Mouse (Mus musculus): ENCODE results near the gene Plin2.

Gene Plin2

GRCm38 (mm10) chr4:86669780-86670201 is at the start of gene Plin2:
Gene Plin2, minus strand, starts transcription at chr4:86670060.
- no peak for DNase-seq (ENCODE audit: low read depth, low spot score)

- no peak for DNase-seq (ENCODE audit: low read depth, low spot score)
Measured at GRCm38 (mm10) chr4:86718878-86719577, 49.2 kb upstream of the Plin2 start.

GRCm38 (mm10) chr4:86717176-86717575 is 47.3 kb upstream of the Plin2 start:
- DNase-seq (ENCODE audit: low read depth, low spot score): no peak

GRCm38 (mm10) chr4:86715341-86715740 is 45.5 kb upstream of the Plin2 start:
- DNase-seq (ENCODE audit: low read depth, low spot score): no peak

- DNase-seq (ENCODE audit: low read depth, low spot score): no peak
Measured at GRCm38 (mm10) chr4:86713518-86713917, 43.7 kb upstream of the Plin2 start.

- no peak for DNase-seq (ENCODE audit: low read depth, low spot score)
Measured at GRCm38 (mm10) chr4:86712751-86713195, 42.9 kb upstream of the Plin2 start.

- DNase-seq (ENCODE audit: low read depth, low spot score): no peak
Measured at GRCm38 (mm10) chr4:86710666-86711215, 40.9 kb upstream of the Plin2 start.

GRCm38 (mm10) chr4:86710034-86710650 is 40.3 kb upstream of the Plin2 start:
- no peak for DNase-seq (ENCODE audit: low read depth, low spot score)

- no peak for DNase-seq (ENCODE audit: low read depth, low spot score)
Measured at GRCm38 (mm10) chr4:86708801-86709200, 38.9 kb upstream of the Plin2 start.

- DNase-seq (ENCODE audit: low read depth, low spot score): no peak
Measured at GRCm38 (mm10) chr4:86699161-86699865, 29.5 kb upstream of the Plin2 start.

GRCm38 (mm10) chr4:86696890-86697289 is 27.0 kb upstream of the Plin2 start:
- peak; percentile 42 for DNase-seq (ENCODE audit: low read depth, low spot score)

- peak; percentile 17 for DNase-seq (ENCODE audit: low read depth, low spot score)
Measured at GRCm38 (mm10) chr4:86695081-86695480, 25.2 kb upstream of the Plin2 start.

GRCm38 (mm10) chr4:86692931-86693330 is 23.1 kb upstream of the Plin2 start:
- DNase-seq (ENCODE audit: low read depth, low spot score): no peak

- no peak for DNase-seq (ENCODE audit: low read depth, low spot score)
Measured at GRCm38 (mm10) chr4:86691290-86691689, 21.4 kb upstream of the Plin2 start.

- DNase-seq (ENCODE audit: low read depth, low spot score): no peak
Measured at GRCm38 (mm10) chr4:86690768-86691167, 20.9 kb upstream of the Plin2 start.

GRCm38 (mm10) chr4:86690194-86690593 is 20.3 kb upstream of the Plin2 start:
- DNase-seq (ENCODE audit: low read depth, low spot score): no peak

- no peak for DNase-seq (ENCODE audit: low read depth, low spot score)
Measured at GRCm38 (mm10) chr4:86689056-86689735, 19.3 kb upstream of the Plin2 start.

- no peak for DNase-seq (ENCODE audit: low read depth, low spot score)
Measured at GRCm38 (mm10) chr4:86686564-86686963, 16.7 kb upstream of the Plin2 start.

- DNase-seq (ENCODE audit: low read depth, low spot score): no peak
Measured at GRCm38 (mm10) chr4:86686009-86686366, 16.1 kb upstream of the Plin2 start.

GRCm38 (mm10) chr4:86685231-86686008 is 15.6 kb upstream of the Plin2 start:
- no peak for DNase-seq (ENCODE audit: low read depth, low spot score)

GRCm38 (mm10) chr4:86684806-86685205 is 14.9 kb upstream of the Plin2 start:
- DNase-seq (ENCODE audit: low read depth, low spot score): no peak
